Mouse (Mus musculus) ovary, postnatal 10 days (tissue): ENCODE data around the gene Nfix.

Source experiments
- DNase-seq: peaks from one replicate; pipeline ENCODE4 v3.0.0; 2022; ENCODE audit warnings: low spot score

The Nfix gene

GRCm38 (mm10) chr8:84799999-84800831, at the start of gene Nfix:
Gene Nfix (minus strand): TSS chr8:84800344.
- no peak for DNase-seq

GRCm38 (mm10) chr8:84847684-84848435, 47.7 kb upstream of the Nfix start:
- no peak for DNase-seq

GRCm38 (mm10) chr8:84846722-84847572, 46.8 kb upstream of the Nfix start, which contains the start of gene Calr:
Gene Calr (minus strand): TSS chr8:84846934.
- peak; percentile 97 for DNase-seq

- no peak for DNase-seq
Observed at GRCm38 (mm10) chr8:84846094-84846721, 46.1 kb upstream of the Nfix start.

DNA sequence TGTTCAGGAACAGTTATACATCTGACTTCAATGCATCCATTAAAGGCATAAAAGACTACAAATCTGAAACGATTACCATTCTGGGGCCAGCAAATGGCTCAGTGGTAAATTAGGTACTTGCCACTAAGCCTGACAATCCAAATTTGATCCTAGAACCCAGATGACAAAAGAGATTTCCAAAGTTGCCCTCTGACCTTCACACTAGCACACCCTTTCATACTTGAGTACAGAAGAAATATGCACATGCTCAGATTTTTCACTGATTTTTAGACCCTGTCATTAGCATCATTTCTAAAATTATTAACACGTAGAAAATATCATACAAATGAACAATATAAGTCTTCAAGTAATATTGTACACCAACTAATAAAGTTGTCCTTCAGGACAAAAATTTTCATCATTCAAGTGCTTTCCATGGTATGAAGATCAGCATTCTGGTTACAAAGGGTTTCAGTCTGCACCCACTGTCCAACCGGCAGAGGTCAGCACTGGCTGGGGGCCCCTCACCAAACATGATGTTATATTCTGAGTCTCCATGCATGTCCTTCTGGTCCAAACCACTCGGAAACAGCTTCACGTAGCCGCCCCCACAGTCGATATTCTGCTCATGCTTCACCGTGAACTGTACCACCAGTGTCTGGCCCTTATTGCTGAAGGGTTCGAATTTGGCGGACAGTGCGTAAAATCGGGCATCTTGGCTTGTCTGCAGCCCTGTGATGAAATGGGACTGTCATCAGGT, 45.4 kb upstream of the Nfix start:
- no peak for DNase-seq

- DNase-seq, result no peak
Observed at GRCm38 (mm10) chr8:84844397-84845070, 44.4 kb upstream of the Nfix start.

DNA sequence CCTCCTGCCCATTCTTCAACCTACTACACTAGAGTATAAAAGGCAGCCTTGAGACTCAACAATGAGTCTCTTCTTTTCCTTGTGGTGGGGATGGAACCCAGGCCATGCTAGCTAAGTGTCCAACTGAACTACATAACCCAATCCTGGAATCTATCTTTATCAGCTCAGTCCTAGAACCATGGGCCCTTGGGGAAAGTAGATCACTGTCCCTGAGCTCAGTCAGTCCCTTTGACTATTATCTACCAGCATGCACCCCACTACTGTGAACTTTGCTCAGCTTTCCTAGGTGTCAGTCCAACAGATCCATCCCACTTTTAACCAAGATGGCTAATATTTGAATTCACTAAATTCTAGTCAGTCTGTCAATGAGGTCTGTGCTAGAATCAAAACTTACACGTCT, 41.4 kb upstream of the Nfix start:
- no peak for DNase-seq

GRCm38 (mm10) chr8:84840248-84840999, 40.3 kb upstream of the Nfix start, which contains the start of gene Rad23a:
Gene Rad23a (minus strand): TSS chr8:84840665.
- DNase-seq, result peak; percentile 80

DNA sequence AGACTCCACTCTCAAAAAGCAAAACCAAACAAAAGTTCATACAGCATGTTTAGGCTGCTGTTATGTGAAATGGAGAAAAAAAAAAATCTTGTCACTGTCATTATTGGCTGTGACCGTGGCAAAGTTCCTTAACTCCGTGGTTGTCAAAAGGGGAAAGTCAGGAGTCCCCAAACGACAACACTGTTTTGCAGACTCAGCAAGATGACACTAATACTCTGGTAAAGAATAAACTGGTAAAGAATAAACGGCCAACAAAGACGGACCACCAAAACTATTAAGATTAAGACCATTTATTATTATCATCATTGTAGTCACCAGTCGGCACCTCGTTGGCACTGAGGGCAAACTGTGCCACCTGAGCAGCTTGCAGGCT, 39.7 kb upstream of the Nfix start:
- DNase-seq, result no peak

DNA sequence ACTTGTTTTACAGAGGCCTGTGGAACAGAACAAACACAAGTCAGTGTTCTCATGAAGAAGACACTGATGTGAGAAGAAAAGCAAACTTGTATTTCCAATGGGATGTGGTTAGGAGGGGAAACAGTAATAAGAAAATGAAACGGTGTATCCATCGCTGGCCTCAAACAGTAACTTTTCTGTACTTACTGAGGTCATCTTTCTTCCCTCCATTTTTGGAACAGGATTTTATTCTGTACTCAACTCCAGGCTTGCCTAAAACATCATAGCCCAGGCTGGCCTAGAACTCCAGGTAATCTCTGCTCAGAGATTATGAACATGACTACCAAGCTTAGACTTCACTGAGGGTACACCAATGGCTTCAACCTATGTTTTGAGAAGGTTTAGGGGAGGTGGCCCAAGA, 39.3 kb upstream of the Nfix start:
- no peak for DNase-seq

DNA sequence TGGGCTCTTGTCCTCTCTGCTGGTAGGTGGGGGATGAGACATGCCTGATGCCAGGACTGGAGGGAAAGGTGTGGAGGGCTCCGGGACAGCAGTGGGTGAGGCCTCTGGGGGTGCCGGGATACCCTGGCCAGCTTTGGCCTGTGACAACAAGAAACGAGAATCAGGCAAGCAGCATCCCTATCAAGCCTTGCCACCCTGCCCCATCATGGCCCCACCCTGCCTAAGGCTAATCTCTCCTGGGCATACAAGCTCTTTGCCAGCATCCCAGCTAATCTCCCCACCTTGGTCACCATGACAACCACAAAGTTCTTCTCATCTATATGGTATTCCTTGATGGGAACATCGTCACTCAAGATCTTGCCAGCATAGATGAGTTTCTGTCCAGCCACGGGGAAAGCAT, 38.4 kb upstream of the Nfix start:
- DNase-seq, result no peak

GRCm38 (mm10) chr8:84837912-84838470, 37.8 kb upstream of the Nfix start:
- DNase-seq, result no peak

GRCm38 (mm10) chr8:84837149-84837911, 37.2 kb upstream of the Nfix start:
- no peak for DNase-seq

DNA sequence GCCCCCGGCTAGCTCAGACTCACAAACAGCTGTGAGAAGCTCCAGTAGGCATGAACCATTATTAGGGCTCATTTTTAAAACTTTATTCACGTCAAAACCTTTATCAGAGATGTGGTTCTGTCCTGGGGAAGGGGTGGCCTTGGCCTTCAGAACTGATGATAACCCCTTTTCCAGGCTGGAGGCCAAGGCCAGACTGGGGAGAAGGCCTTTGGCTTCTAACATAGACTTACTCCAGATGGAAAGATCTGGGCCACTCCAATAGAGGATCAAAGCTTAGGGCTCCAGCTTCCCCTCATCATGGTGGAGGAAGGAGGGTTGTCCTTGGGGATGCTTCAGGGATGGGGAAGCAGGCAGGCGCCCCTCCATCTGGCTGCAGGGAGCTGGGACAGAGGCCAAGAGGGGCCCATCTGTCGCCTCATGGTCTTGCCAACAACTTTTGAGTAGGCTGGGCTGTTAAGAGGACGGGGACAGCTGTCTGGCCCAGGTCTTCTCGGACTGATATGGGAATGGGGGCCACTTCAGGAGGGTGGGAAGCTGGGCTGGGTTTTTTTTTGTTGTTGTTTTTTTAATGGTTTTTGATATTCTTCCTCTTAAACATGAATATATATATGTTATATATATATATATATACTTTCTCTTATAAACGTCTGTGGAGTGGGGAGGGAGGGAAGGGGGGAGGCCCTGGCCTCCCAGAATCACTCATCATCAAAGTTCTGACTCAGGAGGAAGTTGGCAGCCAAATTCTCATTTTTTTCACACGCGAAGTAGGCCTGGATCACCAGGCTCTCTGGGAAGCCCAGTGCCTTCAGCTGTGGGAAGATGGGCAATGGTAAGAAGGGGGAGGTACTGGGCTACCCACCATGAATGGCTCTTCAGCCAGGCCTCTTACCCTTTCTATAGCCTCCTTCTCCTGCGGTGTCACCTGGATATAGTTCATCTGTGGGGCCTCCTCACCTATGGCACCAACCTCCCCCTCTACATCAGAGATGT, 35.0 kb upstream of the Nfix start:
- DNase-seq, result no peak

GRCm38 (mm10) chr8:84834002-84834865, 34.1 kb upstream of the Nfix start:
- DNase-seq, result no peak
